ENCODE assay signal across 9 mouse cellular contexts in genomic region chr10:99164871-99165477, GRCm38 (mm10). TPM values are rescaled to one million over a fixed set of nuclear protein-coding genes. Genes with fewer than 3 reads are reported as not detected.
DNase-seq lines count a peak whose midpoint lies in the region; ATAC-seq and TF ChIP-seq lines count a peak whose summit lies in the region.
"Had no signal": no experiment of that assay in that cellular context is flagged by ENCODE, and none has a peak within 500 bp of the region (broad histone marks: within the 10 kb centered on the region; RNA-seq: fewer than 3 reads in every experiment).

No protein-coding gene starts in this region.

- TF ChIP-seq EP300 in MEL (IDR thresholded peaks at IDR 0.05; ENCODE audit: low read depth in 1 of 2, low read length in 2 of 2), result no peak

- H3K27ac ChIP-seq in MEL (ENCODE audit: control insufficient read depth, low read depth, low read length), result no peak overlapping the region
- H3K27ac ChIP-seq in embryonic facial prominence, embryonic 13.5 days, result no peak overlapping the region
- H3K27ac ChIP-seq in hindbrain, embryonic 14.5 days, result no peak overlapping the region
- H3K27ac ChIP-seq in limb, embryonic 14.5 days (replicated peaks; ENCODE audit: low read depth, low read length), result no peak overlapping the region
- H3K27ac ChIP-seq in midbrain, postnatal 0 days (ENCODE audit: low read depth, low read length), result no peak overlapping the region

- H3K4me2 ChIP-seq in embryonic facial prominence, embryonic 13.5 days, result no peak overlapping the region
- H3K4me2 ChIP-seq in hindbrain, embryonic 14.5 days (replicated peaks), result peak overlapping the region; percentile 20; the same call in 1 of the 2 replicates
- H3K4me2 ChIP-seq in limb, embryonic 14.5 days (replicated peaks; ENCODE audit: low read depth, low read length, severe bottlenecking), result no peak overlapping the region
- 0 out of 2 replicates have a peak overlapping the region, but pooled peaks have one; percentile 2 for H3K4me2 ChIP-seq in midbrain, postnatal 0 days (ENCODE audit: low read depth, low read length, poor library complexity, severe bottlenecking)

- peak; percentile 13 to 71 (median 26); a peak in 4 of 6 replicates for TF ChIP-seq CTCF in MEL (IDR thresholded peaks at IDR 0.05 in 2 of 3, conservative IDR thresholded peaks at IDR 0.05 in 1 of 3; ENCODE audit: control insufficient read depth in 1 of 3, insufficient read depth in 1 of 3, low read depth in 2 of 3, low read length in 3 of 3, poor library complexity in 1 of 3, severe bottlenecking in 1 of 3)
- TF ChIP-seq CTCF in midbrain, postnatal 0 days (IDR thresholded peaks at IDR 0.05), result peak; percentile 77

- no peaks in the 10 kb centered on the region for H3K79me2 ChIP-seq in MEL (ENCODE audit: control insufficient read depth, insufficient read depth, low read length, poor library complexity)

- H3K27me3 ChIP-seq in MEL (ENCODE audit: control insufficient read depth in 1 of 2, insufficient read depth in 2 of 2, low read length in 2 of 2), result no peaks in the 10 kb centered on the region
- H3K27me3 ChIP-seq in embryonic facial prominence, embryonic 13.5 days, result no peaks in the 10 kb centered on the region
- no peaks in the 10 kb centered on the region for H3K27me3 ChIP-seq in hindbrain, embryonic 14.5 days (ENCODE audit: control insufficient read depth, insufficient read depth, low read length)
- no peaks in the 10 kb centered on the region for H3K27me3 ChIP-seq in limb, embryonic 14.5 days (ENCODE audit: control insufficient read depth, insufficient read depth, low read length)
- H3K27me3 ChIP-seq in midbrain, postnatal 0 days (ENCODE audit: insufficient read depth, low read length), result no peaks in the 10 kb centered on the region

- peak; percentile 58 for TF ChIP-seq RAD21 in MEL (IDR thresholded peaks at IDR 0.05; ENCODE audit: low read depth, low read length)

- WGBS in embryonic facial prominence, embryonic 13.5 days, result 40% methylated on average over 13 of the region's 13 CpGs
- WGBS in hindbrain, embryonic 14.5 days, result 32% methylated on average over 13 of the region's 13 CpGs
- WGBS in limb, embryonic 14.5 days, result 43% methylated on average over 13 of the region's 13 CpGs
- WGBS in midbrain, postnatal 0 days, result 27% methylated on average over 13 of the region's 13 CpGs

- peak overlapping the region; percentile 46 to 64; a peak in 3 of 4 replicates for H3K4me3 ChIP-seq in MEL (ENCODE audit: control insufficient read depth in 1 of 2, insufficient read depth in 1 of 2, low read depth in 2 of 2, low read length in 2 of 2)
- no peak overlapping the region for H3K4me3 ChIP-seq in embryonic facial prominence, embryonic 13.5 days
- no peak overlapping the region for H3K4me3 ChIP-seq in hindbrain, embryonic 14.5 days (replicated peaks; ENCODE audit: low read length)
- H3K4me3 ChIP-seq in limb, embryonic 14.5 days (replicated peaks; ENCODE audit: low read length), result no peak overlapping the region
- no peak overlapping the region for H3K4me3 ChIP-seq in midbrain, postnatal 0 days (ENCODE audit: low read depth, low read length)

- DNase-seq in adrenal gland, postnatal 10 days, result peak; percentile 46
- DNase-seq in adrenal gland, adult 18-20 months (ENCODE audit: low spot score in 2 of 2), result no peak
- DNase-seq in MEL (ENCODE audit: low read depth, low spot score), result peak; percentile 73
- peak; percentile 81 for DNase-seq in hindbrain, embryonic 14.5 days (ENCODE audit: low spot score)
- peak; percentile 78 for DNase-seq in limb, embryonic 14.5 days (ENCODE audit: low spot score)
- DNase-seq in midbrain, postnatal 0 days (ENCODE audit: low spot score), result peak; percentile 82
- DNase-seq in urinary bladder, adult 18-20 months (ENCODE audit: low spot score in 2 of 2), result no peak

- H3K9ac ChIP-seq in MEL (ENCODE audit: control insufficient read depth, low read depth, low read length, poor library complexity, severe bottlenecking), result peak overlapping the region; percentile 22; the same call in 1 of the 2 replicates
- no peak overlapping the region for H3K9ac ChIP-seq in embryonic facial prominence, embryonic 13.5 days
- H3K9ac ChIP-seq in hindbrain, embryonic 14.5 days, result no peak overlapping the region
- no peak overlapping the region for H3K9ac ChIP-seq in limb, embryonic 14.5 days (ENCODE audit: low read depth, low read length, severe bottlenecking)
- H3K9ac ChIP-seq in midbrain, postnatal 0 days (replicated peaks; ENCODE audit: low read length, poor library complexity, severe bottlenecking), result no peak overlapping the region

- ATAC-seq in embryonic facial prominence, embryonic 13.5 days (ENCODE audit: insufficient number of reproducible peaks, insufficient read depth, low FRiP score, low TSS enrichment, low read depth), result peak; percentile 32; the same call in 1 of the 2 replicates
- ATAC-seq in hindbrain, embryonic 14.5 days (ENCODE audit: low FRiP score), result peak; percentile 79; the same call in 1 of the 2 replicates
- ATAC-seq in limb, embryonic 14.5 days (ENCODE audit: low FRiP score, low read depth), result peak; percentile 53; the same call in 1 of the 2 replicates
- ATAC-seq in midbrain, postnatal 0 days (ENCODE audit: low FRiP score), result peak; percentile 59; the same call in 1 of the 2 replicates

- H3K9me3 ChIP-seq in MEL (replicated peaks; ENCODE audit: insufficient read depth, low read length), result no peaks in the 10 kb centered on the region
- H3K9me3 ChIP-seq in embryonic facial prominence, embryonic 13.5 days, result no peaks in the 10 kb centered on the region
- H3K9me3 ChIP-seq in hindbrain, embryonic 14.5 days (ENCODE audit: control insufficient read depth, low read length), result no peaks in the 10 kb centered on the region
- no peaks in the 10 kb centered on the region for H3K9me3 ChIP-seq in limb, embryonic 14.5 days (ENCODE audit: control insufficient read depth, low read length)
- H3K9me3 ChIP-seq in midbrain, postnatal 0 days (ENCODE audit: low read length), result no peaks in the 10 kb centered on the region

- no peak for TF ChIP-seq POLR2A in MEL (IDR thresholded peaks at IDR 0.05; ENCODE audit: control insufficient read depth in 1 of 2, insufficient read depth in 1 of 2, low read depth in 1 of 2, low read length in 2 of 2, poor library complexity in 1 of 2)
- no peak for TF ChIP-seq POLR2A in limb, embryonic 14.5 days (IDR thresholded peaks at IDR 0.05; ENCODE audit: borderline replicate concordance, extremely low read depth, insufficient read depth, insufficient read length)

- H3K4me1 ChIP-seq in MEL (ENCODE audit: control insufficient read depth in 1 of 2, insufficient read depth in 2 of 2, low read length in 2 of 2), result peaks cover 0 to 5% of the 10 kb centered on the region in 2 experiments; a peak in 1 of 4 replicates
- peaks cover 6% of the 10 kb centered on the region for H3K4me1 ChIP-seq in embryonic facial prominence, embryonic 13.5 days
- no peaks in the 10 kb centered on the region for H3K4me1 ChIP-seq in hindbrain, embryonic 14.5 days (replicated peaks; ENCODE audit: control insufficient read depth, insufficient read depth, low read length)
- H3K4me1 ChIP-seq in limb, embryonic 14.5 days (ENCODE audit: control insufficient read depth, insufficient read depth, low read length), result no peaks in the 10 kb centered on the region
- H3K4me1 ChIP-seq in midbrain, postnatal 0 days (ENCODE audit: insufficient read depth, low read length), result no peaks in the 10 kb centered on the region

- peaks cover 0 to 2% of the 10 kb centered on the region in 2 experiments; a peak in 2 of 4 replicates for H3K36me3 ChIP-seq in MEL (ENCODE audit: control insufficient read depth in 1 of 2, insufficient read depth in 2 of 2, low read length in 2 of 2)
- H3K36me3 ChIP-seq in embryonic facial prominence, embryonic 13.5 days, result no peaks in the 10 kb centered on the region
- peaks cover 3% of the 10 kb centered on the region; the same call in 1 of the 2 replicates for H3K36me3 ChIP-seq in hindbrain, embryonic 14.5 days (replicated peaks; ENCODE audit: control insufficient read depth, insufficient read depth)
- no peaks in the 10 kb centered on the region; the same call in 1 of the 2 replicates for H3K36me3 ChIP-seq in limb, embryonic 14.5 days (ENCODE audit: control insufficient read depth, insufficient read depth, low read length)
- peaks cover 4% of the 10 kb centered on the region; the same call in 1 of the 2 replicates for H3K36me3 ChIP-seq in midbrain, postnatal 0 days (ENCODE audit: insufficient read depth, low read length)

RNA-seq across cellular contexts. Expression of gene Phxr2, which starts 38.8 kb away (rescaled TPM):
- total RNA-seq in adrenal gland, postnatal 10 days (2021), result not detected
- not detected for total RNA-seq in adrenal gland, adult 18-20 months (2021)
- total RNA-seq in MEL (2012; rRNA removed), result not detected in 2 replicates
- polyA plus RNA-seq in MEL (2012; ENCODE audit: insufficient read depth in 1 of 2, insufficient read length in 2 of 2, low read depth in 1 of 2, low replicate concordance in 2 of 2, missing spikeins in 1 of 2), result not detected
- not detected in 2 replicates for polyA plus RNA-seq in embryonic facial prominence, embryonic 13.5 days (2015; fragmentation: Nextera tagmentation; extraction: Ambion mirVana)
- polyA plus RNA-seq in hindbrain, embryonic 14.5 days (2014; fragmentation: Nextera tagmentation; extraction: Ambion mirVana), result not detected in 2 replicates
- polyA plus RNA-seq in limb, embryonic 14.5 days (2012; rRNA removed), result not detected in 2 replicates
- not detected in 2 replicates for polyA plus RNA-seq in limb, embryonic 14.5 days (2014; fragmentation: Nextera tagmentation; extraction: Ambion mirVana)
- not detected in 2 replicates for total RNA-seq in midbrain, postnatal 0 days (2014; rRNA removed)
- not detected in 2 replicates for polyA plus RNA-seq in midbrain, postnatal 0 days (2015; fragmentation: Nextera tagmentation; extraction: Ambion mirVana)
- polyA plus RNA-seq: C2C12 had no signal

RNA-seq across cellular contexts. Expression of gene Galnt4, which starts 57.0 kb away (rescaled TPM):
- total RNA-seq in adrenal gland, postnatal 10 days (2021), result 1 to 10 TPM; 7.1 to 7.5 TPM
- 1 to 10 TPM; 4.0 to 6.3 TPM for total RNA-seq in adrenal gland, adult 18-20 months (2021)
- 1.2 and 1.7 TPM in 2 replicates for total RNA-seq in MEL (2012; rRNA removed)
- 1 to 10 TPM in 1 of 2 experiments, not detected in 1; 1.6 TPM for polyA plus RNA-seq in MEL (2012; ENCODE audit: insufficient read depth in 1 of 2, insufficient read length in 2 of 2, low read depth in 1 of 2, low replicate concordance in 2 of 2, missing spikeins in 1 of 2)
- polyA plus RNA-seq in embryonic facial prominence, embryonic 13.5 days (2015; fragmentation: Nextera tagmentation; extraction: Ambion mirVana), result 7.1 and 8.6 TPM in 2 replicates
- 4.5 and 4.7 TPM in 2 replicates for polyA plus RNA-seq in hindbrain, embryonic 14.5 days (2014; fragmentation: Nextera tagmentation; extraction: Ambion mirVana)
- polyA plus RNA-seq in limb, embryonic 14.5 days (2012; rRNA removed), result 3.5 and 4.3 TPM in 2 replicates
- 13.0 and 13.8 TPM in 2 replicates for polyA plus RNA-seq in limb, embryonic 14.5 days (2014; fragmentation: Nextera tagmentation; extraction: Ambion mirVana)
- total RNA-seq in midbrain, postnatal 0 days (2014; rRNA removed), result 4.1 and 4.7 TPM in 2 replicates
- 2.4 and 2.5 TPM in 2 replicates for polyA plus RNA-seq in midbrain, postnatal 0 days (2015; fragmentation: Nextera tagmentation; extraction: Ambion mirVana)

RNA-seq across cellular contexts. Expression of gene Poc1b, which starts 58.1 kb away (rescaled TPM):
- total RNA-seq in adrenal gland, postnatal 10 days (2021), result 10 to 100 TPM; 10.3 to 12.6 TPM
- total RNA-seq in adrenal gland, adult 18-20 months (2021), result 10 to 100 TPM in 1 of 2 experiments, 1 to 10 TPM in 1; 9.5 to 12.0 TPM
- total RNA-seq in MEL (2012; rRNA removed), result 3.3 and 5.5 TPM in 2 replicates
- 10 to 100 TPM in 1 of 2 experiments, not detected in 1; 15.3 TPM for polyA plus RNA-seq in MEL (2012; ENCODE audit: insufficient read depth in 1 of 2, insufficient read length in 2 of 2, low read depth in 1 of 2, low replicate concordance in 2 of 2, missing spikeins in 1 of 2)
- polyA plus RNA-seq in embryonic facial prominence, embryonic 13.5 days (2015; fragmentation: Nextera tagmentation; extraction: Ambion mirVana), result 20.4 and 21.0 TPM in 2 replicates
- polyA plus RNA-seq in hindbrain, embryonic 14.5 days (2014; fragmentation: Nextera tagmentation; extraction: Ambion mirVana), result 12.5 and 17.3 TPM in 2 replicates
- polyA plus RNA-seq in limb, embryonic 14.5 days (2012; rRNA removed), result 23.1 and 25.3 TPM in 2 replicates
- 23.4 and 27.9 TPM in 2 replicates for polyA plus RNA-seq in limb, embryonic 14.5 days (2014; fragmentation: Nextera tagmentation; extraction: Ambion mirVana)
- 11.0 and 12.9 TPM in 2 replicates for total RNA-seq in midbrain, postnatal 0 days (2014; rRNA removed)
- polyA plus RNA-seq in midbrain, postnatal 0 days (2015; fragmentation: Nextera tagmentation; extraction: Ambion mirVana), result 8.2 and 8.9 TPM in 2 replicates

Comparison
In these comparisons a context has a peak if more than half of its experiments do, and no peak if none do; other contexts are left out.
1. DNase-seq: peak in adrenal gland, postnatal 10 days (single experiment), MEL (single experiment), hindbrain, embryonic 14.5 days (single experiment), limb, embryonic 14.5 days (single experiment) and midbrain, postnatal 0 days (single experiment); none in adrenal gland, adult 18-20 months (0 of 2) and urinary bladder, adult 18-20 months (0 of 2).
2. H3K4me3 ChIP-seq: peak in MEL (2 of 2); none in embryonic facial prominence, embryonic 13.5 days (single experiment), hindbrain, embryonic 14.5 days (single experiment), limb, embryonic 14.5 days (single experiment) and midbrain, postnatal 0 days (single experiment).
3. H3K4me2 ChIP-seq: peak in hindbrain, embryonic 14.5 days (single experiment) and midbrain, postnatal 0 days (single experiment); none in embryonic facial prominence, embryonic 13.5 days (single experiment) and limb, embryonic 14.5 days (single experiment).
4. Peak in every context shown above with its lines, with median percentiles within 50 percentile points of each other: ATAC-seq.